Mouse (Mus musculus) left cerebral cortex, adult 11 months (tissue): ENCODE measurements around the gene Maml2.
A peak's percentile ranks its signal among the peaks of the same experiment; 100 is the strongest.

ENCODE experiments used
- DNase-seq: peaks from one replicate; pipeline ENCODE4 v3.0.0; 2022; ENCODE audit warnings: low spot score

Gene Maml2

GRCm38 (mm10) chr9:13493746-13494145, 196.0 kb downstream of the Maml2 start:
- no peak for DNase-seq

GRCm38 (mm10) chr9:13495530-13495929, 197.8 kb downstream of the Maml2 start:
- no peak for DNase-seq

- no peak for DNase-seq
Measured at GRCm38 (mm10) chr9:13497016-13497415, 199.3 kb downstream of the Maml2 start.

- DNase-seq = no peak
Measured at GRCm38 (mm10) chr9:13497690-13498333, 200.1 kb downstream of the Maml2 start.

GRCm38 (mm10) chr9:13500045-13500444, 202.3 kb downstream of the Maml2 start:
- DNase-seq = no peak

- DNase-seq = no peak
Measured at GRCm38 (mm10) chr9:13505024-13505423, 207.3 kb downstream of the Maml2 start.

GRCm38 (mm10) chr9:13506956-13507821, 209.4 kb downstream of the Maml2 start:
- no peak for DNase-seq

GRCm38 (mm10) chr9:13507822-13508188, 210.0 kb downstream of the Maml2 start:
- DNase-seq = no peak

GRCm38 (mm10) chr9:13509751-13510150, 212.0 kb downstream of the Maml2 start:
- no peak for DNase-seq

GRCm38 (mm10) chr9:13510621-13511369, 213.0 kb downstream of the Maml2 start:
- peak; percentile 25 for DNase-seq

- no peak for DNase-seq
Measured at GRCm38 (mm10) chr9:13513135-13513534, 215.4 kb downstream of the Maml2 start.

- no peak for DNase-seq
Measured at GRCm38 (mm10) chr9:13514435-13514834, 216.7 kb downstream of the Maml2 start.

- DNase-seq = no peak
Measured at GRCm38 (mm10) chr9:13515976-13516375, 218.2 kb downstream of the Maml2 start.

- DNase-seq = no peak
Measured at GRCm38 (mm10) chr9:13518031-13518430, 220.3 kb downstream of the Maml2 start.

- DNase-seq = no peak
Measured at GRCm38 (mm10) chr9:13518441-13518971, 220.7 kb downstream of the Maml2 start.

GRCm38 (mm10) chr9:13522061-13522820, 224.5 kb downstream of the Maml2 start:
- no peak for DNase-seq

GRCm38 (mm10) chr9:13523046-13523445, 225.3 kb downstream of the Maml2 start:
- DNase-seq = no peak

- no peak for DNase-seq
Measured at GRCm38 (mm10) chr9:13525075-13525474, 227.3 kb downstream of the Maml2 start.

GRCm38 (mm10) chr9:13525561-13526255, 228.0 kb downstream of the Maml2 start:
- DNase-seq = no peak

- no peak for DNase-seq
Measured at GRCm38 (mm10) chr9:13530575-13530974, 232.8 kb downstream of the Maml2 start.

- no peak for DNase-seq
Measured at GRCm38 (mm10) chr9:13533076-13533707, 235.4 kb downstream of the Maml2 start.
